Mouse (Mus musculus) bone marrow macrophage, adult 2 months (primary cell): Measurements from ENCODE around the gene Gm20388. TPM values are rescaled to one million over a fixed set of nuclear protein-coding genes. Genes with fewer than 3 reads are reported as not detected.

Experiments used
- H3K27ac ChIP-seq: 2 replicates; pipeline ENCODE4 v1.5.1; 2012; ENCODE audit warnings: low read depth, low read length; ENCODE audit not compliant: insufficient read depth
- H3K4me1 ChIP-seq: 2 replicates; pipeline ENCODE4 v1.6.1; 2012; ENCODE audit warnings: low read length; ENCODE audit not compliant: control insufficient read depth, insufficient read depth
- H3K4me3 ChIP-seq: 2 replicates; pipeline ENCODE4 v1.5.1; 2012; ENCODE audit warnings: mild to moderate bottlenecking, low read length, moderate library complexity; ENCODE audit not compliant: insufficient read depth
- CTCF ChIP-seq: IDR thresholded peaks from 2 replicates; pipeline ENCODE4 v1.5.1; 2012; ENCODE audit warnings: low read depth, mild to moderate bottlenecking, low read length, moderate library complexity
- POLR2A ChIP-seq: IDR thresholded peaks from 2 replicates; pipeline ENCODE4 v1.6.1; 2012; ENCODE audit warnings: mild to moderate bottlenecking, low read depth, low read length, borderline replicate concordance
- polyA plus RNA-seq: library from polyadenylated mRNA; stranded (reverse); fragments of >200 nt; gene quantifications from 2 replicates; pipeline ENCODE4 v1.2.4, GENCODE M21; 2012; ENCODE audit not compliant: missing spikeins, insufficient read depth, insufficient read length

Gm20388 gene
- polyA plus RNA-seq, 1 experiment, result 32.7 TPM

- Histone ChIP-seq H3K4me3 (no peak overlapping the region), H3K4me1 (no peaks in the 10 kb centered on the region), H3K27ac (no peak overlapping the region)
- TF ChIP-seq POLR2A (no peak), CTCF (no peak)
These were observed 4460.9 kb downstream of the Gm20388 start for GRCm38 (mm10) chr8:124371410-124372123.

- no peak for TF ChIP-seq CTCF
- no peak for TF ChIP-seq POLR2A
- H3K4me3 ChIP-seq, result no peak overlapping the region
- H3K27ac ChIP-seq, result no peak overlapping the region
- no peaks in the 10 kb centered on the region for H3K4me1 ChIP-seq
These were observed 4463.1 kb downstream of the Gm20388 start for GRCm38 (mm10) chr8:124373753-124374152.

DNA sequence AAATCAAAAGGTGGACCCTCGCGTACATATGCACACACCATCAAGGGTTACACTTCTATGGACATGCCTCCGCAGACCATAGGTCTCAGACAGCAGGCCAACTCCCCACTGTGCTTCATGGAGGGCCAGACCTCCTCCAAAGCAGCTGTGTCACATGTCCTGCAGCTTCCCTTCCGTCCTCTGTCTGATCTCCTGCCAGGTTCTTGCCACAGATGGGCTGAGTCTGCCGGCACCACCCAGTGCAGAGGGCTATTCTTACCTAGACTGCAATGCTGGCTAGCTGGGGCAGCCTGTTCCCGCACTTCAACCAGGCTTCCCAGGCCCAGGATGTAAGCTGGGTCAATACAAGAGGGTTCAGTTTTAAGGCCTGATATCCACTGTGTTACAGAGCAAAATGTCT lies 4464.5 kb downstream of the Gm20388 start:
- Histone ChIP-seq H3K4me1 (no peaks in the 10 kb centered on the region), H3K4me3 (no peak overlapping the region), H3K27ac (no peak overlapping the region)
- no peak for TF ChIP-seq POLR2A
- no peak for TF ChIP-seq CTCF

GRCm38 (mm10) chr8:124375727-124376126 lies 4465.1 kb downstream of the Gm20388 start:
- TF ChIP-seq POLR2A (no peak), CTCF (no peak)
- Histone ChIP-seq H3K27ac (no peak overlapping the region), H3K4me1 (no peaks in the 10 kb centered on the region), H3K4me3 (no peak overlapping the region)

GRCm38 (mm10) chr8:124376406-124376805 lies 4465.8 kb downstream of the Gm20388 start:
- no peaks in the 10 kb centered on the region for H3K4me1 ChIP-seq
- H3K27ac ChIP-seq, result no peak overlapping the region
- TF ChIP-seq POLR2A, result no peak
- no peak overlapping the region for H3K4me3 ChIP-seq

DNA sequence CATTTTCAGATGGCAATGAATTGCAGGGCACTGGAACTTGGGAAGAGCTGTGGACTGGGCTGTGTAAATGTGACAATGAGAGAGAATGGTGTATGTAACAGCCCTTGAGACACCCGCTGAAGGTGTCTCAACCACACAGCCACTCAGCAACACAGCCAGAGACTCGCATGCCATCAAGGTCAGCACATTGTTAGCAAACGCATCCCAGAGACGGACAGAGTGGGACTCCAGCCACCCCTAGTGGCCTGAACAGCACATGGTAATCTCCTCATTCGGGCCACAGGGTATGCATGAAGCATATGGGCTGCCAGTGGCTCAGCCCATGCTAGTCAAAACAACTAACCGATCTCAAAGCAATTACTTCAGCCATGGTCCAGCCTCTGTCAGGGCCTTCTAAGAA lies 4468.6 kb downstream of the Gm20388 start:
- no peak overlapping the region for H3K27ac ChIP-seq
- TF ChIP-seq POLR2A (no peak), CTCF (no peak)
- H3K4me1 ChIP-seq, result no peaks in the 10 kb centered on the region
- no peak overlapping the region for H3K4me3 ChIP-seq

DNA sequence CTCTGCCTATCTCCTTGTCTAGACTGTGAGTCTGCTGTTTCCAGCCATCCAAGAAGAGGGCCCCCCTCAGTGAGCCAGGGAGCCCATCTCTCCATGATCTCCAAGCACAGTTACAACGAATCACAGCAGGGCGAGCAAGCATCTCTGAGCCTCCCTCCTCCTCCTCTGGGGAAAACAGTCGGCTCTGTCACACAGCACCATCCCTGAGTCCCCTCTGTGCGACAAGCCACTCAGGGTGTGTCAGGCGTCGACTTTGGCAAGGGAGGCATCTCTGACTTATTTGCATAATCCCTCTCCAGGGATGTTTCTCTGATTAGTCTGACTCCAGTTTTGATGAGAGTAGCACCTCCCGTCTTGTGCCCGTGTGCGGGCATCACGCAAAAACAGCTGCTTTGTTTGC lies 4471.6 kb downstream of the Gm20388 start:
- Histone ChIP-seq H3K4me3 (no peak overlapping the region), H3K4me1 (no peaks in the 10 kb centered on the region), H3K27ac (no peak overlapping the region)
- TF ChIP-seq CTCF (no peak), POLR2A (no peak)

DNA sequence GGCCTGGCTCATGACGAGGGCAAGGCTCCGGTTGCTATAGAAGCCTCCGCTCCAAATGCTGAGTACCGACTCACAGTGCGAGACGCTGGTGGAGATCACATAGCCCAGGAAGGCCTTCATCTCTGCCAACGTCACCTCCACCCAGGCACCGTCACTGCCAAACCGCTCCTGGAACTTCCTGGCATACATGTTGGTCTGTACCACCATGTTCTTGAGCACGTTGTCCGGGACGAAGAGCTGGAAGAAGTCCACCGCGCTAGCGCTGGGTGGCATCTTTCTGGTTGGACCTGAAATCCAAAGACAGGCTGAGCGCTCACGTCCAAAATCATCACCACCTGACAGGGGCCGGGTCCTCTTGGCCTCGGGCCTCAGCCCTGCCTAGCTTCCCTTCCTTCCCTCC lies 4473.7 kb downstream of the Gm20388 start:
- Histone ChIP-seq H3K27ac (no peak overlapping the region), H3K4me1 (no peaks in the 10 kb centered on the region), H3K4me3 (no peak overlapping the region)
- TF ChIP-seq POLR2A (no peak), CTCF (no peak)

DNA sequence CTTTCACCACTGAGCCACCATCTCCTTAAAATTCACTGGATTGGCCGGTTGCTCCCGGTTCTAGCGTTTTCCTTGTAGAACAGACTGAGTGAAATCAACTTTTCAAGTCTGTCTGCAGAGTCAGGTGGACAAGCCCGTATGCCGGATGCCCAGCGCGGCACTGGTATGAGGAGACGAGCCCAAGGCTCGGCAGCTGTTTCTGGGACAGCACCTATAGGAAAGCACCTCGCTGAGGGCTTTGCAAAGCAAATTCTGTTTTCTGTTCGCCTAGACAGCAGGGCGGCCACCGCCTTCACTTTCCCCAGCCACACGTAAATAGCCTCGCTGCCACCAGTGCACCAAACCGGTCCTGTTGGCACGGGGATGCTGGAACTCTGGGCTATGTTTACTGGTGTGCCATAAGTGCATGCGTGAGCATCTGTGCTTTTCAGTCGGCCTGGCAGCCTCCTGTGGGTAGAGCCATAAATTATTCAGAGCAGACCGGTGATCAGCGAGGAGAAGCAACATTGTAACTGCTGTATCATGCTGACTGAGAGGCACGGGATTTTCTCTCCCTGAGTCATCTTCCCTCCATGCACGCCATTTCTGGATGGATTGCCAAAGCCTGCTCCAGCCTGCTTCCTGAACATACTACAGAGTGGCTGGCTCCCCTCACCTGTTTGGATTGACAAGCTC lies 4475.7 kb downstream of the Gm20388 start:
- Histone ChIP-seq H3K4me3 (no peak overlapping the region), H3K4me1 (no peaks in the 10 kb centered on the region), H3K27ac (no peak overlapping the region)
- TF ChIP-seq CTCF, result no peak
- TF ChIP-seq POLR2A, result no peak

DNA sequence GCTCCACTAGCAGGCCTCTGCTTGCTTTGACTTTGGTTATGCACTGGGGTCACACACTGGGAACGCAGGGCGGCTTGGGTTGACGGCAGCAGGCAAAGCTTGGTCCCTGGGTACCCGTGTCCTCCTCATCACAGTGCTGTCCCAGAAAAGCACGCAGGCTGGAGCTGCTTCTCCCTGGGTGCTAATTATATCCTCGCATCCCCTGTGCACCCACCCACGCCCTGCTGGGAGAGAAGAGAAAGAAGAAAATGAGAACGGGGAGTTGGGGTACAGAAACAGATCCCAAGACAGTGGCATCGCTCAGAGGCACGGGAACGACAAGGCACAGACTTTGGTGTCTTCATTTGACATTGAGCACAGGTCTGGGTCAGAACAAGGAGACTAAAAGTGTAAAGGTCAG lies 4478.9 kb downstream of the Gm20388 start:
- Histone ChIP-seq H3K4me3 (no peak overlapping the region), H3K4me1 (no peaks in the 10 kb centered on the region), H3K27ac (no peak overlapping the region)
- no peak for TF ChIP-seq POLR2A
- TF ChIP-seq CTCF, result no peak
